Mouse (Mus musculus) kidney, adult 9 months (tissue): ENCODE measurements around the gene Rtn3.
A peak's percentile ranks its signal among the peaks of the same experiment; 100 is the strongest.
"Not testable (repeated sequence)": the region's sequence is repeated elsewhere in the genome, so short reads cannot be mapped to it uniquely, and the experiment has no call there.

Experiments used
- DNase-seq: peaks from one replicate; pipeline ENCODE4 v3.0.0; 2022

The Rtn3 gene

GRCm38 (mm10) chr19:7421602-7422591 lies 61.2 kb downstream of the Rtn3 start:
- no peak for DNase-seq

GRCm38 (mm10) chr19:7420841-7421601 lies 62.1 kb downstream of the Rtn3 start:
- no peak for DNase-seq

DNA sequence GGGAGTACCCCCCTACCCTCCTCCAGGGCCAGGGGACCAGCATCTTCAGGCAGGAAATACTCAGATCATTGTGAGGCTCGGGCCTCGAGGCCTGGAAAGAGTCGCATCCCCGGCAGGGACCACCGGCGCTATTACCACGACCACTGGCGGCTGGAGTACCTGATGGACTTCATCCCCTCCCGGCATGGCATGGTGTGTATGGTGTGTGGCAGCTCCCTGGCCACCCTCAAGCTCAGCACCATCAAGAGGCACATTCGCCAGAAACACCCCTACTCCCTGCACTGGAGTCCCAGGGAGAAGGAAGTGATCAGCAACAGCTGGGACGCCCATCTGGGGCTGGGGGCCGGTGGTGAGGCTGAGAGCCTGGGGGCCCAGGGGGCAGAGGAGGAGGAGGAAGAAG lies 63.0 kb downstream of the Rtn3 start:
- no peak for DNase-seq

DNA sequence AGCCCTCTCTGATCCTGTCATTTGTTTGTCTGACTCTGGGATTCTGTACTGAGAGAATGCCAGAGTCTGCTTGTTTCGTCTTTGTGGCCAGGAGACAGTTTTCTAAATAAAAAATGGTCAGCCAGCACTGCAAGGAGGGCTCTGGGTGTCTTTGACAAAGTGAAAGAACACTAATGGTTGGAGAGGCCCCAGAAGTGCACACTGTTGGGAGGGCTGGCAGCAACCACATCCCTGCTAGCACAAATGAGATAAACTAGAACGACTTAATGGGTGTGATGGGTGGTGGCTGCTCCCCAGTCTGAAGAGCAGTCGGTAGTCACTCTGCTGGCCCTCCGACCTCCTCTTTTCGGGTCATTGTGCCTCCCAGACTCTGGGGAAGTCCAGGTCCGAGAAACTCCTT lies 63.9 kb downstream of the Rtn3 start:
- DNase-seq = no peak

GRCm38 (mm10) chr19:7417911-7418849 lies 64.9 kb downstream of the Rtn3 start:
- peak; percentile 69 for DNase-seq

GRCm38 (mm10) chr19:7416834-7417735 lies 66.0 kb downstream of the Rtn3 start, which contains the start of gene 2700081O15Rik:
Gene 2700081O15Rik (plus strand): TSS chr19:7417625.
- DNase-seq = peak; percentile 69

DNA sequence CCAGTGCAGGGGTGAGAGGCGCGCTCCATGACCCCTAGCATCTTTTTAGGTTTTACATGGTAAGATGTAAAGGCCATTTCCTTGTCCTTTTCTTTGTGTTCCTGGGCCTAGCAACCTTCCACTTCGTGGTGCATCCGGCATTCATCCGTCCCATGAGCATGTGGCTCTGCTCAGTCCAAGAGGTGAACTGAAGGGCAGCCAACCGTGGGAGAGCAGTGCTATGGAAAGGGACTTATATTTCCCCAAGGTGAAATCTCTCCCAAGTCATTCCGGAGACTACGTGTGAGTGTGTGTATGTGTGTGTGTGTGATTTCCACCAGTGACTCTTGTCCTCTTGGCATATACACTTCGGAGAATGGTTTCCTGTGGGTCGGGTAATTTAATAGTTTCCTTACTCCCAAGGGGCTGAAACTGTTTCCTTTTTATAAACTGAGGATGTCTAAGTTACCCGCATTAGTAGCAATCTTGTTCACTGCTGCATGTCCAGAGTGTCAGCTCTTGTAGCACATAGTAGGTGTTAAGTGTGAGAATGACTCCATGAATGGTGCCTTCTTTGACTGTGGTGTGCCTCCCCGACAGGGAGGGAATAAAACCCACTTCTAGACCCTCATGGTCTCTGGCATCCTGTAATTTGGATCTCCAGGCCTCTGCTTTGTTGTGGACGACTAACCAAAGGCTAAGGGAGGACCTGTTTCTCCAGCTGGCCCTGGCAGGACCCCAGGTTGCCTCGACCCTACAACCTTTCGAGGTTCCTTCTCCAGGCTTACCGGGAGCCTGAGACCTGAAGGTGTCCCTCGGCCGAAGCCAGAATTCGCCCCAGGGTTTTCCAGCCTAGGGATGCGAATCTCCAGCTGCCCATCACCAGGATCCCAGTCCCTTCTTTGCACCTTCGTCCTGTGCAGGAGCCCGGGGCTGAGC lies 66.9 kb downstream of the Rtn3 start:
- DNase-seq = no peak

- no peak for DNase-seq
Observed at GRCm38 (mm10) chr19:7412361-7412760, 70.7 kb downstream of the Rtn3 start.

DNA sequence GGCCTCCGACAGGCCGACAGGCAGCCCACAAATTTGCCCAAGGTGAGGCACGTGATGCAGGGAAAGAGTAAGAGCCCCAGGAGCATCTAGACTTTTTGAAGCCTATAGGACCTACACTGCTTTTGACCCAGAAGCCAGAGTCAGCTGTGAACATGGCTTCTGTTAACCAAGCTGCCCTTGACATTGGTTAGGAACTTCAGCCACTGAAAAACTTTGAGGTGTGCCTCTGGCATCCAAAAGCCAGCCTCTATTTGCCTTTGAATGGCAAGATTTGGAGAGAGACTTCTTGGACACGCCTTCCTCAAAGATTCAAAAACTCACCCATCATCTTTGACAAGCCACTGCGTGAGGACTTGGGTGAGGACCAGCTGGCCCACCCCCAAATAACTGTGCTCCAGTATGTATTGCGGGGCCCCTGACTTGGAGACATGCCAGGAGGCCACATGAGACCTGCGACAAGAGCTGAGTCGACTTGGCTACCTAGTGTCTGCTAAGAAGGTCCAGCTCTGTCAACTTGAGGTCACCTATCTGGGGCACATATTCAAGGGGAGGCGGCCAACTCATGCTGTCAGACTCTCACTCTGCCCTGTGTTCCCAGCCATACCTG lies 78.4 kb downstream of the Rtn3 start:
- DNase-seq = no peak

DNA sequence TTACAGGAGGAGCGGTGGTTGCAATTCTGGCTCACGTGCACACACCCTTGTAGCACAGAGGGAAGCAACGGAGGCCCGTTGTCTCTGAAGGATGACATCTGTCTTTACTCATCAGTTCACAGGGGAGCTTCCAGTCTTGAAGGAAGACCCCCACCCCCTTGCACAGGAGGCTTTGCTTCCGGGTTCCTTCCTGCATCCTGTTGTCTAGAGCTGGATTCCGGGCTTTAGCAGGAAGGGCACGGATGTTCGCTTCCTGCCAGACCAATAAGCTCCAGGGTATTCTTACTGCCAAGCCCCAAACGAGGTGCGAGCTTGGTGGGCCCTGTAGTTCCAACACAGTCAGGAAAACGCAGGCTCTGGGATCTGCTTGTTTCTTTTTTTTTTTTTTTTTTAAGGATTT lies 82.4 kb downstream of the Rtn3 start:
- DNase-seq = peak; percentile 56

DNA sequence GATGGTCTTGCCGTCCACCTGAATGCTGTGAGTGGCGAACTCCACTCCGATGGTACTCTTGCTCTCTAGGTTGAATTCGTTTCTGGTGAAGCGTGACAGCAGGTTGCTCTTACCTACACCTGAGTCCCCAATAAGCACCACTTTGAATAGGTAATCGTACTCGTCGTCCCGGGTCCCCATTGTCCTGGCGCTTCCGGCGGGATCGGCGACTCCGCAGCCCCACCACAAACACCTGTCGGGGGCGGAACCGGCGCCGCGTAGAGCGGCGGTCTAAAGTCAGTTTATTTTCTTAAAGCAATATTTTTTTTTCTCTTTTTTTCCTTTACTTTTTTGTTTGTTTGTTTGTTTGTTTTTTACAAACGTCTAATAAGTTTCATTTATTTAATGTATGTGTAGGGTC lies 84.2 kb downstream of the Rtn3 start:
- not testable (repeated sequence) for DNase-seq

GRCm38 (mm10) chr19:7396867-7397826 lies 85.9 kb downstream of the Rtn3 start:
- DNase-seq = peak; percentile 39

GRCm38 (mm10) chr19:7388488-7388887 lies 94.6 kb downstream of the Rtn3 start:
- DNase-seq = no peak

- DNase-seq = no peak
Observed at GRCm38 (mm10) chr19:7386042-7386441, 97.0 kb downstream of the Rtn3 start.

GRCm38 (mm10) chr19:7382903-7383865 lies 99.9 kb downstream of the Rtn3 start, which contains the start of gene Spindoc:
Gene Spindoc (minus strand): TSS chr19:7382994.
- peak; percentile 99 for DNase-seq

GRCm38 (mm10) chr19:7382248-7382902 lies 100.7 kb downstream of the Rtn3 start:
- peak; percentile 51 for DNase-seq

GRCm38 (mm10) chr19:7381906-7382247 lies 101.2 kb downstream of the Rtn3 start:
- no peak for DNase-seq
